Mouse (Mus musculus) kidney, adult 2 months (tissue): Measurements from ENCODE around the gene Fbxo24. TPM values are rescaled to one million over a fixed set of nuclear protein-coding genes. Genes with fewer than 3 reads are reported as not detected.

ENCODE experiments used
- DNase-seq: peaks from one replicate; pipeline ENCODE4 v3.0.0; 2021
- H3K27ac ChIP-seq: fragments of 200-500 bp; 2 replicates; pipeline ENCODE4 v1.5.1; 2012; ENCODE audit warnings: low read depth, low read length, control low read depth, inconsistent platforms; ENCODE audit not compliant: insufficient read depth
- H3K27me3 ChIP-seq: fragments of 200-500 bp; replicated peaks from 2 replicates; pipeline ENCODE4 v1.6.1; 2012; ENCODE audit warnings: mild to moderate bottlenecking, moderate library complexity, low read length, inconsistent platforms; ENCODE audit not compliant: control insufficient read depth, insufficient read depth
- H3K36me3 ChIP-seq: fragments of 200-500 bp; 2 replicates; pipeline ENCODE4 v1.6.1; 2012; ENCODE audit warnings: mild to moderate bottlenecking, moderate library complexity, low read length, inconsistent platforms; ENCODE audit not compliant: control insufficient read depth, insufficient read depth
- H3K4me1 ChIP-seq: fragments of 200-500 bp; 2 replicates; pipeline ENCODE4 v1.6.1; 2011; ENCODE audit warnings: low read length; ENCODE audit not compliant: control insufficient read depth, insufficient read depth
- H3K4me3 ChIP-seq: fragments of 200-500 bp; 2 replicates; pipeline ENCODE4 v1.5.1; 2011; ENCODE audit warnings: mild to moderate bottlenecking, low read depth, low read length, control low read depth; ENCODE audit not compliant: insufficient read depth
- CTCF ChIP-seq: fragments of 200-500 bp; conservative IDR thresholded peaks from 2 replicates; pipeline ENCODE4 v1.5.1; 2011; ENCODE audit warnings: low read depth, mild to moderate bottlenecking, control low read depth, low read length, moderate library complexity, mixed read lengths; ENCODE audit not compliant: insufficient read depth, insufficient read length
- POLR2A ChIP-seq: fragments of 200-500 bp; IDR thresholded peaks from one replicate; pipeline ENCODE4 v1.6.1; 2011; ENCODE audit warnings: low read depth, low read length, control low read depth
- WGBS: fragments of 180-500 bp; shearing (Covaris S2); methylation state at CpG from one replicate; pipeline ENCODE4 v1.1.7; 2018; 5-methylcytosine and 5-hydroxymethylcytosine counted together
- polyA plus RNA-seq: library from polyadenylated mRNA; depleted of rRNA; stranded (reverse); fragments of >200 nt; gene quantifications from 2 replicates; pipeline ENCODE4 v1.2.3, GENCODE M21; 2012; rRNA removed

Gene Fbxo24
- polyA plus RNA-seq, 1 experiment, result 0.20 TPM

GRCm38 (mm10) chr5:137565744-137566143 lies 63.1 kb downstream of the Fbxo24 start:
- no peaks in the 10 kb centered on the region for H3K4me1 ChIP-seq
- no peak for TF ChIP-seq CTCF
- 76% methylated on average over 6 of the region's 6 CpGs for WGBS
- H3K4me3 ChIP-seq, result no peak overlapping the region
- no peaks in the 10 kb centered on the region for H3K27me3 ChIP-seq
- no peak overlapping the region for H3K27ac ChIP-seq
- DNase-seq, result no peak
- no peaks in the 10 kb centered on the region for H3K36me3 ChIP-seq

- Histone ChIP-seq H3K27me3 (no peaks in the 10 kb centered on the region), H3K27ac (no peak overlapping the region), H3K4me1 (no peaks in the 10 kb centered on the region), H3K4me3 (no peak overlapping the region), H3K36me3 (no peaks in the 10 kb centered on the region)
- 81% methylated on average over 10 of the region's 10 CpGs for WGBS
- no peak for DNase-seq
- TF ChIP-seq POLR2A, result no peak
- no peak for TF ChIP-seq CTCF
Measured at GRCm38 (mm10) chr5:137562965-137563364, 65.8 kb downstream of the Fbxo24 start.

Other genes with a start within 250 kb of the Fbxo24 start
- 0.16 and 0.19 TPM in 2 replicates for gene Zan, start 151.9 kb downstream of the Fbxo24 start, polyA plus RNA-seq
- 38.9 and 39.1 TPM in 2 replicates for gene Pop7, start 126.5 kb downstream of the Fbxo24 start, polyA plus RNA-seq
- 24.4 and 26.9 TPM in 2 replicates for gene Gigyf1, start 110.5 kb downstream of the Fbxo24 start, polyA plus RNA-seq
- gene Epo, start 95.8 kb downstream of the Fbxo24 start, polyA plus RNA-seq, result 0.38 TPM in 1 of 2 replicates, not detected in the other
- gene Gnb2, start 95.5 kb downstream of the Fbxo24 start, polyA plus RNA-seq, result 645 and 701 TPM in 2 replicates
- gene Actl6b, start 75.5 kb downstream of the Fbxo24 start, polyA plus RNA-seq, result 0.12 and 0.16 TPM in 2 replicates
- 1.2 and 1.7 TPM in 2 replicates for gene Tfr2, start 59.2 kb downstream of the Fbxo24 start, polyA plus RNA-seq
- 84.2 and 86.6 TPM in 2 replicates for gene Mospd3, start 27.9 kb downstream of the Fbxo24 start, polyA plus RNA-seq
- 160 and 179 TPM in 2 replicates for gene Pcolce, start 15.2 kb downstream of the Fbxo24 start, polyA plus RNA-seq
- 39.4 and 45.5 TPM in 2 replicates for gene Lrch4, start 119 bp upstream of the Fbxo24 start, polyA plus RNA-seq
- 12.2 and 19.8 TPM in 2 replicates for gene Gm20605, start 173 bp upstream of the Fbxo24 start, polyA plus RNA-seq
- 61.1 and 77.6 TPM in 2 replicates for gene Sap25, start 12.3 kb upstream of the Fbxo24 start, polyA plus RNA-seq
- 4.2 and 4.4 TPM in 2 replicates for gene Irs3, start 16.7 kb upstream of the Fbxo24 start, polyA plus RNA-seq
- 36.5 and 48.1 TPM in 2 replicates for gene Agfg2, start 55.7 kb upstream of the Fbxo24 start, polyA plus RNA-seq
- gene Nyap1, start 112.6 kb upstream of the Fbxo24 start, polyA plus RNA-seq, result 3.1 and 4.1 TPM in 2 replicates
- 71.2 and 78.4 TPM in 2 replicates for gene Tsc22d4, start 116.7 kb upstream of the Fbxo24 start, polyA plus RNA-seq
- gene Ppp1r35, start 149.8 kb upstream of the Fbxo24 start, polyA plus RNA-seq, result 30.6 and 36.6 TPM in 2 replicates
- gene Mepce, start 158.7 kb upstream of the Fbxo24 start, polyA plus RNA-seq, result 41.0 and 42.9 TPM in 2 replicates
- 1.6 and 2.5 TPM in 2 replicates for gene Zcwpw1, start 158.8 kb upstream of the Fbxo24 start, polyA plus RNA-seq
- gene Pilra, start 207.3 kb upstream of the Fbxo24 start, polyA plus RNA-seq, result 1.5 and 2.5 TPM in 2 replicates
- 1.3 and 1.5 TPM in 2 replicates for gene Pilrb1, start 229.1 kb upstream of the Fbxo24 start, polyA plus RNA-seq
- gene Pilrb2, start 242.8 kb upstream of the Fbxo24 start, polyA plus RNA-seq, result 1.3 and 2.3 TPM in 2 replicates